In the genomic region with DNA sequence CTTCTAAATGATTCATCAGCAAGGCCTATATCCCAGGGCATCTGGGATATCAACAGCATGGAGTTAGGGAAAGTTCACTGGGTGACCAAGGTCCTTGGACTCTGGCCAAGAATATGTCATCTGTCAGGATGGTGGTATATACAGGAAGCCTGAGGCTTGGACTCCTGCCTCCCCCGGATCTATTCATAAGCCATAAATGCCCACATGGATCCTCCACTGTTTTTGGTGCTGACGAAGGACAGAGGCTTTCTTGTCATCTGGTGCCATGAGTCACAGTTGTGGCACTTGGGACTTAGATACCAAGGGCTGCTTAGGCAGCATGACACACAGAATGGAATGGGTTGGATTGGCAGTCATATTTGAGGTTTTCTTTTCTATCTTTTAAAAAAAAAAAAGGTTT, we compare ENCODE assay signal across 10 mouse cellular contexts.
DNase-seq lines count a peak whose midpoint lies in the region; ATAC-seq lines count a peak whose summit lies in the region.
"Had no signal": no experiment of that assay in that cellular context is flagged by ENCODE, and none has a peak within 500 bp of the region (broad histone marks: within the 10 kb centered on the region; RNA-seq: fewer than 3 reads in every experiment).

No protein-coding gene starts in this region.

- intact Hi-C loops in heart, postnatal 14 days (cut with DNase I) = no loop called here

- no peak for DNase-seq in heart, postnatal 14 days
- DNase-seq in 3T3-L1 (ENCODE audit: low read depth, low spot score) = peak; percentile 99
- peak; percentile 76 to 83 for DNase-seq in adrenal gland, adult (ENCODE audit: inconsistent age in 2 of 2, low spot score in 1 of 2)
- DNase-seq: right cerebral cortex, postnatal 14 days had no signal

- ATAC-seq in heart, embryonic 14.5 days (ENCODE audit: insufficient number of reproducible peaks, insufficient read depth, low FRiP score, low read depth) = peak; percentile 64; the same call in 1 of the 2 replicates
- ATAC-seq in intestine, embryonic 16.5 days = 0 out of 2 replicates have a peak, but pooled peaks have one; percentile 42
- no peak for ATAC-seq in inflammation-experienced regulatory T-cells, adult 6 months
- no peak for ATAC-seq in erythroid progenitor cell, adult 5-6 weeks (replicated peaks; ENCODE audit: low FRiP score, poor library complexity, severe bottlenecking)
- no peak for ATAC-seq in activated CD4-positive, CD25-positive, alpha-beta regulatory T cell, adult 4 months
- ATAC-seq: midbrain, embryonic 13.5 days had no signal

- H3K4me2 ChIP-seq in heart, embryonic 14.5 days (ENCODE audit: low read length) = no peak overlapping the region
- no peak overlapping the region for H3K4me2 ChIP-seq in intestine, embryonic 16.5 days (ENCODE audit: low read depth, low read length)
- H3K4me2 ChIP-seq: midbrain, embryonic 13.5 days had no signal

- no peak overlapping the region for H3K9ac ChIP-seq in heart, embryonic 14.5 days (ENCODE audit: low read length)
- H3K9ac ChIP-seq in intestine, embryonic 16.5 days (ENCODE audit: low read depth, low read length) = no peak overlapping the region
- H3K9ac ChIP-seq: midbrain, embryonic 13.5 days had no signal

- no peaks in the 10 kb centered on the region for H3K36me3 ChIP-seq in heart, embryonic 14.5 days (ENCODE audit: control insufficient read depth, insufficient read depth, low read length)
- no peaks in the 10 kb centered on the region for H3K36me3 ChIP-seq in intestine, embryonic 16.5 days (ENCODE audit: control insufficient read depth, insufficient read depth, low read length)
- H3K36me3 ChIP-seq: midbrain, embryonic 13.5 days had no signal

- H3K27me3 ChIP-seq in heart, embryonic 14.5 days (ENCODE audit: control insufficient read depth, insufficient read depth, low read length) = no peaks in the 10 kb centered on the region
- H3K27me3 ChIP-seq in intestine, embryonic 16.5 days (replicated peaks; ENCODE audit: control insufficient read depth, insufficient read depth, low read length) = no peaks in the 10 kb centered on the region
- H3K27me3 ChIP-seq: midbrain, embryonic 13.5 days had no signal

- WGBS in heart, embryonic 14.5 days = 4% methylated on average over 2 of the region's 2 CpGs
- WGBS in intestine, embryonic 16.5 days = 58% methylated on average over 2 of the region's 2 CpGs

- H3K9me3 ChIP-seq in heart, embryonic 14.5 days (ENCODE audit: control insufficient read depth, low read length) = no peaks in the 10 kb centered on the region
- H3K9me3 ChIP-seq in intestine, embryonic 16.5 days (ENCODE audit: control insufficient read depth, low read length) = no peaks in the 10 kb centered on the region
- H3K9me3 ChIP-seq: midbrain, embryonic 13.5 days had no signal

- no peak overlapping the region for H3K27ac ChIP-seq in heart, embryonic 14.5 days (replicated peaks in 1 of 2; ENCODE audit: control insufficient read depth in 1 of 2, insufficient read depth in 1 of 2, low read depth in 2 of 2, low read length in 2 of 2)
- no peak overlapping the region for H3K27ac ChIP-seq in intestine, embryonic 16.5 days (ENCODE audit: low read length)
- H3K27ac ChIP-seq: midbrain, embryonic 13.5 days had no signal

- H3K4me3 ChIP-seq in heart, embryonic 14.5 days (ENCODE audit: control insufficient read depth in 1 of 2, insufficient read depth in 1 of 2, low read depth in 1 of 2, low read length in 2 of 2) = no peak overlapping the region
- H3K4me3 ChIP-seq in intestine, embryonic 16.5 days (ENCODE audit: low read length) = no peak overlapping the region
- H3K4me3 ChIP-seq: midbrain, embryonic 13.5 days had no signal

- peaks cover 0 to 2% of the 10 kb centered on the region in 2 experiments; a peak in 1 of 4 replicates for H3K4me1 ChIP-seq in heart, embryonic 14.5 days (ENCODE audit: control insufficient read depth in 2 of 2, insufficient read depth in 2 of 2, low read length in 2 of 2)
- no peaks in the 10 kb centered on the region for H3K4me1 ChIP-seq in intestine, embryonic 16.5 days (ENCODE audit: control insufficient read depth, insufficient read depth, low read length)
- H3K4me1 ChIP-seq: midbrain, embryonic 13.5 days had no signal

Comparison
In these comparisons a context has a peak if more than half of its experiments do, and no peak if none do; other contexts are left out.
1. ATAC-seq: peak in heart, embryonic 14.5 days (single experiment) and intestine, embryonic 16.5 days (single experiment); none in inflammation-experienced regulatory T-cells, adult 6 months (single experiment), erythroid progenitor cell, adult 5-6 weeks (single experiment) and activated CD4-positive, CD25-positive, alpha-beta regulatory T cell, adult 4 months (single experiment).
2. DNase-seq: peak in 3T3-L1 (single experiment) and adrenal gland, adult (2 of 2); none in heart, postnatal 14 days (0 of 2).